Mouse (Mus musculus): ENCODE results near the gene Elovl6. TPM values are rescaled to one million over a fixed set of nuclear protein-coding genes. Genes with fewer than 3 reads are reported as not detected.
A peak's percentile ranks its signal among the peaks of the same experiment; 100 is the strongest.

Elovl6 gene
- total RNA-seq, 2 experiments from 2014 or later = 13.2 to 24.6 TPM

GRCm38 (mm10) chr3:129540882-129541281, 8.7 kb downstream of the Elovl6 start:
- no peak for ATAC-seq (replicated peaks; ENCODE audit: poor library complexity, severe bottlenecking)

GRCm38 (mm10) chr3:129541456-129541855, 9.3 kb downstream of the Elovl6 start:
- no peak for ATAC-seq (replicated peaks; ENCODE audit: poor library complexity, severe bottlenecking)

- no peak for ATAC-seq (replicated peaks; ENCODE audit: poor library complexity, severe bottlenecking)
These were observed 11.2 kb downstream of the Elovl6 start for GRCm38 (mm10) chr3:129543376-129543775.

- no peak for ATAC-seq (replicated peaks; ENCODE audit: poor library complexity, severe bottlenecking)
These were observed 12.1 kb downstream of the Elovl6 start for GRCm38 (mm10) chr3:129544217-129544616.

GRCm38 (mm10) chr3:129545228-129545627, 13.1 kb downstream of the Elovl6 start:
- no peak for ATAC-seq (replicated peaks; ENCODE audit: poor library complexity, severe bottlenecking)

- no peak for ATAC-seq (replicated peaks; ENCODE audit: poor library complexity, severe bottlenecking)
These were observed 13.6 kb downstream of the Elovl6 start for GRCm38 (mm10) chr3:129545801-129546200.

GRCm38 (mm10) chr3:129547837-129548435, 15.8 kb downstream of the Elovl6 start:
- ATAC-seq (replicated peaks; ENCODE audit: poor library complexity, severe bottlenecking) = no peak

- no peak for ATAC-seq (replicated peaks; ENCODE audit: poor library complexity, severe bottlenecking)
These were observed 16.6 kb downstream of the Elovl6 start for GRCm38 (mm10) chr3:129548760-129549159.

GRCm38 (mm10) chr3:129549546-129549945, 17.4 kb downstream of the Elovl6 start:
- ATAC-seq (replicated peaks; ENCODE audit: poor library complexity, severe bottlenecking) = no peak

GRCm38 (mm10) chr3:129551581-129552290, 19.6 kb downstream of the Elovl6 start:
- no peak for ATAC-seq (replicated peaks; ENCODE audit: poor library complexity, severe bottlenecking)

GRCm38 (mm10) chr3:129552370-129552769, 20.2 kb downstream of the Elovl6 start:
- peak; percentile 49 for ATAC-seq (replicated peaks; ENCODE audit: poor library complexity, severe bottlenecking)

- ATAC-seq (replicated peaks; ENCODE audit: poor library complexity, severe bottlenecking) = peak; percentile 92
These were observed 21.0 kb downstream of the Elovl6 start for GRCm38 (mm10) chr3:129553173-129553572.

GRCm38 (mm10) chr3:129553661-129554060, 21.5 kb downstream of the Elovl6 start:
- ATAC-seq (replicated peaks; ENCODE audit: poor library complexity, severe bottlenecking) = no peak

GRCm38 (mm10) chr3:129554436-129554835, 22.3 kb downstream of the Elovl6 start:
- 0 out of 2 replicates have a peak, but pooled peaks have one; percentile 16 for ATAC-seq (replicated peaks; ENCODE audit: poor library complexity, severe bottlenecking)

- no peak for ATAC-seq (replicated peaks; ENCODE audit: poor library complexity, severe bottlenecking)
These were observed 24.9 kb downstream of the Elovl6 start for GRCm38 (mm10) chr3:129557048-129557447.

GRCm38 (mm10) chr3:129557566-129557965, 25.4 kb downstream of the Elovl6 start:
- ATAC-seq (replicated peaks; ENCODE audit: poor library complexity, severe bottlenecking) = no peak

GRCm38 (mm10) chr3:129558016-129558955, 26.1 kb downstream of the Elovl6 start:
- ATAC-seq (replicated peaks; ENCODE audit: poor library complexity, severe bottlenecking) = no peak

GRCm38 (mm10) chr3:129560068-129560467, 27.9 kb downstream of the Elovl6 start:
- no peak for ATAC-seq (replicated peaks; ENCODE audit: poor library complexity, severe bottlenecking)

GRCm38 (mm10) chr3:129561011-129561410, 28.9 kb downstream of the Elovl6 start:
- peak; percentile 29 for ATAC-seq (replicated peaks; ENCODE audit: poor library complexity, severe bottlenecking)

- ATAC-seq (replicated peaks; ENCODE audit: poor library complexity, severe bottlenecking) = no peak
These were observed 29.7 kb downstream of the Elovl6 start for GRCm38 (mm10) chr3:129561853-129562252.

- ATAC-seq (replicated peaks; ENCODE audit: poor library complexity, severe bottlenecking) = no peak
These were observed 30.3 kb downstream of the Elovl6 start for GRCm38 (mm10) chr3:129562411-129562810.
